Mouse (Mus musculus): ENCODE measurements at regions not wholly inside any gene's neighbourhood (a gene's known extent, or its start where the extent isn't known, plus 50 kb on each side); places are given as distances from the start of the nearest gene placed in this dataset.

DNA sequence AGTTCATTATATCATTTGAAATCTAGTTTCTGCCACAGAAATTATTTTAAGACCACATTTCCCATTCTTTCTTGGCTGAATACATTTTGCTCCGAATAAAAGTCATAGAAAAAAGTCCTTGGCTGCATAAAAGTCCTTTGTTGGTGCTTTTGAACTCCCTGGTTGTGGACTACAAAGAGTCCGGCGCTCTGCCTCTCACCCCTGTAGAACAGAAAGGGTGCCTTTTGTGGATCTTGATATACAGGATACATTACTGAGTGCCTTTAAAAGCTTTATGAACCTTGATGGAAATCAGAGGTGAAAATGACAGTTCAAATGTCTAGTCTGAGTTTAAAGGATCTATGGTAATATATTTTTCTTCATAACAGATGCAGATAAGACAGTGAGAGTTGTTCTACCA lies 355.5 kb downstream of the Anxa1 start:
- DNase-seq, result no peak

DNA sequence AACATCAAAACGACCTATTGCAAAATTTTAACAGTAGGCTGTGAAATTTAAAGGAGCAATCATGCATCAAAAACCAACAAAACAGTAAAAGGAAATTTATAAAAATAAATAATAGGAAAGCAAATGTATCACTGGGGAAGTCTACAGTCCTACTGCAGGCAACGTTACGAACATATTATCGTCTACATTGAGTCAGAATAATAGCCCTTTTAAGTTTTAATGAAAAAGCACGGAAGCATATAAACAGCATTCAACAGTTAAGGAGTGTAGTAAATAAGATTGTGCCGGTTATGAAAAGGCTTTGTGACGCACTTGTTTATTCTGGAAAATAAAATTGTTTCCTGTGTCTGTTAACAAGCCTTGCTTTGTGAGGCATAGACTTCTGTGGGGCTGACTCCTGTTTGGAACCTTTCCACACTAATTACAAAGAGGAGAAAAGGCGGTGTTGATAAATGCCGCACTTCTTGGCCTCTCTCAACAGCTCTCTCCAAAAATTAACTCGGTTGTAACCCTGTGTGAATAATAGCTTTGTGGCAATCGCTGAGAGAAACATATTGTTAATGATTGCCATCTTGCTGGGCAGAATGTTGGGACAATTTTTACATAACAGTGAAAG lies 363.0 kb downstream of the Anxa1 start:
- no peak for DNase-seq

- DNase-seq, result no peak
Measured at GRCm38 (mm10) chr19:20014114-20014513, 376.6 kb downstream of the Anxa1 start.

DNA sequence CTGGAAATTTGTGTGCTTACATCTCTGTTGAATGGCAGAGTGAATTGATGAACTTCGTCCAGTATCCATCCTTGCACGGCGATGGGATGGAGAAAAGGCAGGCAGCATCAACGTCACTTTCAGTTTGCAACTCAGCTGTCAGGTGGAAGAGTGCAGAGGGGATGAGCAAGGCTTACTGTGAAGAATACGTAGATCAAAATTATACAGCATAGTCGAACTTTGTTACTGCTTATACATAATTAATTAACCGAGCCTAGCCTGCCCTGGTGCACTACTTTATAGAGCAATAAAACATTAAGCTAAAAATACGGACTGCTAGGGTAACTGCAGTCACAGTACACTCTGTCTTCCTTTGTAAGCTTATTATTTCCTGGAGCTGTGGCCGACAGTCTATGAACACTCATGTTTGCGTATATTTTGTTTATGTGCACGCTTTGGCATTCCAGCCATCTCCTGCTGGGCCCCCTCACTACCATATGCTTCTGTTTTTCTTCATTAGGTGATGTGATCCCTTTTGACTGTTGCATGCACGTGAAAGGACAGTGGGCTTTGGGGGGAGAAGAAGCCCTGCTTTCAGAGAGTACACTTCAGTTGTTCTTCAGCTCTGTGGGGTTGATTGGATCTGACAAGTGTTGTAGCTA lies 380.8 kb downstream of the Anxa1 start:
- peak; percentile 65 to 75 for DNase-seq

GRCm38 (mm10) chr19:20005932-20006625 lies 384.7 kb downstream of the Anxa1 start:
- peak; percentile 10 to 12 for DNase-seq

DNA sequence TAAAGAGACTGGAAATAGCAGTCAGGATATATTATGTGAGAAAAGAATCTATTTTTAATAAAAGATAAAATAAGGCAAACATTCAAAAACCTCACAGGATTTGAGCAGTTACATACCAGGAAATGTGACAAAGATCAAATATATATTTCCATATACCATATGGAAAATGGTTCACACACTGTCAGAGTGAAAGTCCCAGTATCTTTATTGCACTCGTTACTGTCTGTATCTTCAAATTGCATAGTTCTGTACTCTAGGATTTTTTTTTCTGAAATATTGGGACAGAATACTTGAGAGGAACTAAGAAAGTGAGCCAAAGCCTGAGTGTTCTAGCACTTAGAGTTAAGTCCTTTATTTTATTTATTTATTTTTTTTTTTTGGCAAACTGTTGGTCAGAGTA lies 403.5 kb downstream of the Anxa1 start:
- no peak for DNase-seq

DNA sequence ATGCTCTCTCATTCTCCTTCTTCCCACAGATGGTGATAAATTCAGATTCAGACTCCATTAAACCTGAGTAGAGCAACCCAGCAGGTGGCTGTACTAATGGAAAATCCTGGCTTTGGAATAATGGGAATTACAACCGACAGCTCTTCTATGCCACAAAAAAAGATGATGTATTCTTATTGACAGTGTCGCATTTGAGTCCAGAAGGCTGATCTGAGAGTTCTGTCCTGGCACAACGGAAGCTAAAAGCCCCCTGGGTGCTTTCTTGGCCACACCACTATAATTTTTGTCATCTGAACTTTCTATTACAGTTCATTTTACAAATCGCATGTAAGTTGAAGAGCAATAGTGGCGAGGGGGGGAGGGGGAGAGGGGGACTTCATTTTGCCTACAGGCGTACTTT lies 411.9 kb downstream of the Anxa1 start:
- DNase-seq, result no peak

DNA sequence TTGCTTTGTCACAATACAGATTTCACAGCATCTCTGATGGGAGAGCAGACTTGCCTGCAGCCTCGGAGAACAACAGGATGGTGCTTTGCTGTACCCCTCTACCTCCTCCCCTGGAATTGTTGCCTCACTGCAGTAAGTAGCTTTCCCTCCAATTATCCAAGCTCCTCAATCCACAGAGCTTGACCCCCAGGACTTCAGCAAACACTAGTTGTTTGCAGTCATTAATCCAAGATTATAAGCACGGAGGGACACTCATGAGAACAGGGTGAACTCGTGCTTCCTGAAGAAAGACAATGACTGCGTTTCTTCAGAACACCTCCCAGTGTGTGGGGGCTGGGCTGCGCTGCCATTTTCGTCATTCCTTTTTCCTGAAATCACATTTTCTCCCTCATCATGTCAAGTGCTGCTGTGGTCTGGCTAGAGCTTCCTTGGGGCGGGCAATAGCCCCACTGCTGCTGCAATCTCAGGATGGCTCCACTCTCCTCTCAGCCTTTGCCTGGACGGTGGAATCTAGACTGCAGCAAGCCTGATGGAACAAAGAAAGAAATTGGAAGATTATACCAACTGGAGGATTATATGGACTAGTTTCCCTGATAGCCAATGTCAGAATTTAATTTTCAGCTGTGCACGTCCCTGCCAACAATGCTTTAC lies 413.0 kb downstream of the Anxa1 start:
- no peak for DNase-seq

GRCm38 (mm10) chr19:19976776-19977175 lies 414.0 kb downstream of the Anxa1 start:
- no peak for DNase-seq

GRCm38 (mm10) chr19:19969780-19970512 lies 420.8 kb downstream of the Anxa1 start:
- DNase-seq, result no peak

DNA sequence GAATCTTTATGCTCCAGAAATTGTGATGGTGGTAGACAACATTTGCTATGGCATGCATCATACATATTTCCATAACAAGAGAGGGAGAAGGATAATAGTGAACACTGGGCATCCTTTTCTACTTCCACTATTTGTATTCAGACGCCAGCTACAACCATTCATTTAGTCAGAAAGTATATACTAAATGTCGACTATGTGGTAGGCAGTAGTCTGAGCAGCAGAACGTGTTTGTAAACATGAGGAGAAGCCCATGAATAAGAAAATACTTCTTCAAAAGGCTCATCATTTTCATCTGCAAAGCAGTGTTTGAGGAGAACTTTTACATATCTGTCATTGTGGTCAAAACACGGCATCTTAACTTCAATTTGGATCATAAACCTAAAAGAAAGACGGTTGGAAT lies 421.4 kb downstream of the Anxa1 start:
- no peak for DNase-seq

DNA sequence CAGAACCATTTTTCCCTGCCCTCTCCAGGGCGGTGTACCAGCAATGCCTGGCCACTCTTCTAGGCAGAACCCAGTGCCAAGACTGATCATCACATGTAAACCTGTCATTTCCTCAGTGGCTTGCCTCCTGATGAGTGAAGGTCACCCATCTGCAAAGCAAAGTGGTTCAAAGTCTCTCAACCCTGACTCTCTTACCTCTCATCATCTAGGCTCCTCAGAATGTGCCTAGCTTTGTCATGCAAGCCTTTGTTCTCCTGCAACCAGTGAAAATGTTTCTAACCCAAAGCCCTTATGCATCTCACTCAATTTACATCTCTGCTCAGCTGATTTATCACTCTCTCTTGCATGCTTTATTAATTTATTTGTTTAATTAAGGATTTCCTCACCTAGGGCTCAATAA lies 445.5 kb downstream of the Anxa1 start:
- DNase-seq, result no peak

DNA sequence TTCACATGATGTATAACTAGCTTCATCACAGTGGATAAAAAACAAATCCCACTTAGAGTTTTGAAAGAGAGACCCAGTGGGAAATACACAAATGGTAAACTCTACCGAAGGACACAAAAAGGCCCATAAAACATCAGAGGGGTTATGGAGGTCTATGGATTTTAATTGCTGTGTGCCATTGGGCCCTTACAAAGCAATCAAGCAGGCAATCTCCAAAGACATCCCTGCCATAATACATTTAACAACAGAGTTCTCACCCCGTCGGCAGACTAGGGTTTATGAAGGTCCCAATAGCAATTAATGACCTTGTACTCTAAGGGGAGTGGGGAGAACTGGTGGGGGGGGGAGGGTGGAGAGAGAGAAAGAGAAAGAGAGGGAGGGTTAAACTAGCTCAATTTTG lies 448.0 kb downstream of the Anxa1 start:
- DNase-seq, result no peak

- no peak for DNase-seq
Measured at GRCm38 (mm10) chr19:19921109-19921508, 469.6 kb downstream of the Anxa1 start.

DNA sequence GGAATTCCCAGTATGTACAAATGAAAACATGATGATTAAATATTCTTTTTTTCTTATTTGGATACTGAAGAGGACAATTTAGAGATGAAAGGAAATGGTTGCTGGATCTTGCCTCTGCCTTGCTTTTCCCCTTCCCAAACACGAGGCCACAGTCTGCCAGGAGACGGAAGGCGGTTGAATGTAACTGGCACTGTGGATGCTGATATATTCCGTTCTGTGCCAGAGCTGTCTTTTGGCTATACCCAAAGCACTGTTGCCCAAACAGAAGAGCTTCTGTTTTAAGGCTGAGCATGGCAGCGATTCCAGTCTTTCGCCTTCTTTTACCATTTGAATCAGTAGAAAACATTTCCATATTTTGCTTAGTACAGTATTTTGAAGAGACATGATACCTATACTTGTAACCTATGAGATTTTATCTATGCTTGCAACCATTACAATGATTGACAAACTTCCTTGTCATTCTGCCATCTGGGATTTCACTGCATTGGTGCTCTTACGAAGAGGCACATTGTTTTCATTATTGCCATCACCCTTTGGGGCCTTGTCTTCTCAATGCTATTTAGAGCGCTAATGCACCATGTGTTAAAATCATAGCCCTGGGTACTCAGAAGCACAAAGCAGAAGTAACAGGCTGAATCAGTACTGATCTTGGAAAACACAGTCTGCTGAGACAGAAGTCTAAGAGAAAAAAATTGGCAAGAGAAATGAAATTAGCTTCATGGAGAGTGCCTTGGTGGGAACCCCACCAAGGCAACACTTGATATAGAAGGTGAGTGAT lies 504.6 kb downstream of the Anxa1 start:
- DNase-seq, result no peak

- DNase-seq, result no peak
Measured at GRCm38 (mm10) chr19:19880895-19881294, 509.8 kb downstream of the Anxa1 start.

DNA sequence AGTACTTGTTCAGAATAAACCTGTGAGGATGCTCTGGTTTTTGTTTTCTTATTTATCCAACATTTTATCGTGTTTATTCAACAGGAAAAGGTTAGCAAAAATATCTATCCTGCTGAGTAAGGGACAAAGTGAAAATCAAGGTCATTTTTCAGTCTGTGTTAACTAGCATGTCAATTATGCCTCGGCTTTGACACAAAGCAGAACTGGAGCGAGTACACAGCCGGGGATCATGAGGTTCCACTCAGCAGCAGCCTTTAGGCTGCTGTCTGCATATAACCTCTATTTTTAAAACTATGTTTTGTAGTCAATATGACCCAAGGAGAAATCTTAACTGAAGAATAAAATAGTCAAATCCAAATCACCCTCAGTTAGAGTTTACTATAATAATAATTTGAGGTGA lies 542.6 kb downstream of the Anxa1 start:
- DNase-seq, result no peak

DNA sequence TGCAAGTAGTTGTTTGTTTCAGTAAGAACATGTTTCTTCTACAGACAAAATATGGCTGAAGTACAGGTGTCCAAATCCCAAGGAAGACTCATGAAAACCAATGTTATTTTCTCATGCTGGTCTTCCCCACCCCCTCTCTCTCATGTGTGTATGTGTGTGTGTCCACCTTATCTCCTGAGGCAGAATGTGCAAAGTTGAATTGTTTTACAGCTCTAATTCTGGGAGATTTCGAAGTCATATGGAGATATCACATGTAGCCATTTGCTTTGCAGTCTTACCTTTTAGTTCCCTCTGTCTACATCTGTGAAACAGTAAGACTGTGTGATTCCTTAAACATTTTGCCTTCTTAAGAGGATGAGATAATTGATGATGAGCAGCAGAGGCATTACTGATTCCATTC lies 582.8 kb downstream of the Anxa1 start:
- no peak for DNase-seq

- DNase-seq, result no peak
Measured at GRCm38 (mm10) chr19:19793835-19794234, 596.9 kb downstream of the Anxa1 start.

- no peak for DNase-seq
Measured at GRCm38 (mm10) chr19:19783507-19783906, 607.2 kb downstream of the Anxa1 start.

DNA sequence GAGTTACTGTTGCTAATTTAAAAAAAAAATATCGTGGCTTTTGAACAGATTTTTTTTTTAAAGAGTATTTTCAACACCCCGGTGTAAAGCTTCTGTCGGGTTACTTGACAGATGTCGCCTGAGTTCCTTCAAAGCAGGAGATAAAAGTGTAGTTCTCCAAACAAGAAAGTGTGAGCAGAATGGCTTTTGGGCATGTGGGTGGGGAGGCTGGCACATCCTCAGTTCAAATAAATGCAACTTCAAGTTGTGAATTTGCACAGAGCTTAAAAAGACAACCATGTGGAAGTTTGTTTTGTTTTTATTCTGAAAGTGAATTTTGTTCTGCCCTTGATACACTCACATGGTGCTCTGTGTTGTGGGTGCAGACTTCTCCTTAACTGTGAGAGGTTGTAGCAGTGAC lies 612.9 kb downstream of the Anxa1 start:
- DNase-seq, result no peak

- no peak for DNase-seq
Measured at GRCm38 (mm10) chr19:19770990-19771389, 619.8 kb downstream of the Anxa1 start.

All from cerebellum, postnatal 36 days (tissue).